Mouse (Mus musculus) stomach, postnatal 0 days (tissue): ENCODE data around the gene Ezh1. TPM values are rescaled to one million over a fixed set of nuclear protein-coding genes. Genes with fewer than 3 reads are reported as not detected.

ENCODE experiments used
- ATAC-seq: fragments of 200-750 bp; cut with Nextera tagmentation; 2 replicates; pipeline ENCODE4 v1.8.0; 2017; ENCODE audit not compliant: low FRiP score, low TSS enrichment
- DNase-seq: peaks from one replicate; pipeline ENCODE4 v3.0.0-alpha.2; 2016; ENCODE audit warnings: low spot score
- H3K27ac ChIP-seq: fragments of 300-500 bp; sonication (generic); replicated peaks from 2 replicates; pipeline ENCODE4 v1.5.1; 2014; ENCODE audit warnings: mild to moderate bottlenecking, control low read depth
- H3K27me3 ChIP-seq: fragments of 300-500 bp; sonication (generic); 2 replicates; pipeline ENCODE4 v1.6.1; 2014; ENCODE audit warnings: low read length; ENCODE audit not compliant: control insufficient read depth, insufficient read depth
- H3K36me3 ChIP-seq: fragments of 300-500 bp; sonication (generic); 2 replicates; pipeline ENCODE4 v1.6.1; 2014; ENCODE audit warnings: low read length, mixed read lengths; ENCODE audit not compliant: control insufficient read depth, insufficient read depth
- H3K4me1 ChIP-seq: fragments of 300-500 bp; sonication (generic); replicated peaks from 2 replicates; pipeline ENCODE4 v1.6.1; 2014; ENCODE audit warnings: antibody characterized with exemption; ENCODE audit not compliant: control insufficient read depth, insufficient read depth
- H3K4me2 ChIP-seq: fragments of 300-500 bp; sonication (generic); replicated peaks from 2 replicates; pipeline ENCODE4 v1.6.1; 2014; ENCODE audit warnings: low read depth, mild to moderate bottlenecking, control low read depth, moderate library complexity
- H3K4me3 ChIP-seq: fragments of 300-500 bp; sonication (generic); 2 replicates; pipeline ENCODE4 v1.5.1; 2014; ENCODE audit warnings: low read depth, low read length, control low read depth
- H3K9ac ChIP-seq: fragments of 300-500 bp; sonication (generic); 2 replicates; pipeline ENCODE4 v1.6.1; 2014; ENCODE audit warnings: mild to moderate bottlenecking, low read length, control low read depth, mixed read lengths
- H3K9me3 ChIP-seq: fragments of 300-500 bp; sonication (generic); 2 replicates; pipeline ENCODE4 v1.6.1; 2016; ENCODE audit warnings: low read length; ENCODE audit not compliant: control insufficient read depth
- CTCF ChIP-seq: IDR thresholded peaks from 2 replicates; pipeline ENCODE4 v1.5.1; 2016; ENCODE audit warnings: antibody characterized with exemption, low read depth, mild to moderate bottlenecking, moderate library complexity
- EP300 ChIP-seq: optimal IDR thresholded peaks from 2 replicates; pipeline ENCODE3; 2016; ENCODE audit warnings: antibody characterized with exemption
- WGBS: fragments of 180-500 bp; shearing (Covaris S2); extraction: QIAGEN DNeasy Blood & Tissue Kit; methylation state at CpG from one replicate; pipeline ENCODE4 v1.1.7; 2014; 5-methylcytosine and 5-hydroxymethylcytosine counted together
- polyA plus RNA-seq: library from polyadenylated mRNA; unstranded; fragments of >200 nt; fragmentation: Nextera tagmentation; extraction: Ambion mirVana; gene quantifications from 2 replicates; pipeline ENCODE4 v1.2.1, GENCODE M21; 2015

Gene Ezh1
- polyA plus RNA-seq, 1 experiment from 2014 or later: 8.1 TPM

GRCm38 (mm10) chr11:101224337-101224736 lies 1.9 kb downstream of the Ezh1 start:
- Histone ChIP-seq H3K4me1 (no peaks in the 10 kb centered on the region), H3K9ac (no peak overlapping the region), H3K27ac (no peak overlapping the region), H3K27me3 (no peaks in the 10 kb centered on the region), H3K4me3 (no peak overlapping the region), H3K4me2 (no peak overlapping the region), H3K36me3 (no peaks in the 10 kb centered on the region), H3K9me3 (no peaks in the 10 kb centered on the region)
- WGBS: 76% methylated on average over 3 of the region's 3 CpGs
- DNase-seq (no peak), ATAC-seq (no peak)
- no peak for TF ChIP-seq EP300
- no peak for TF ChIP-seq CTCF

- Histone ChIP-seq H3K4me1 (no peaks in the 10 kb centered on the region), H3K9ac (no peak overlapping the region), H3K27me3 (no peaks in the 10 kb centered on the region), H3K27ac (peak overlapping the region; percentile 2; the same call in 1 of the 2 replicates), H3K4me2 (no peak overlapping the region), H3K4me3 (no peak overlapping the region), H3K36me3 (peaks cover 3% of the 10 kb centered on the region; the same call in 1 of the 2 replicates), H3K9me3 (no peaks in the 10 kb centered on the region)
- TF ChIP-seq EP300: no peak
- TF ChIP-seq CTCF: no peak
- ATAC-seq (0 out of 2 replicates have a peak, but pooled peaks have one; percentile 14), DNase-seq (no peak)
- 63% methylated on average over 8 of the region's 8 CpGs for WGBS
These were observed 4.8 kb downstream of the Ezh1 start for GRCm38 (mm10) chr11:101221306-101221986.

- H3K9ac ChIP-seq: no peak overlapping the region
- WGBS: 24% methylated on average over 2 of the region's 2 CpGs
- peak overlapping the region; percentile 2; the same call in 1 of the 2 replicates for H3K27ac ChIP-seq
- H3K4me1 ChIP-seq: no peaks in the 10 kb centered on the region
- peaks cover 3% of the 10 kb centered on the region for H3K36me3 ChIP-seq
- H3K27me3 ChIP-seq: no peaks in the 10 kb centered on the region
- H3K4me2 ChIP-seq: no peak overlapping the region
- TF ChIP-seq CTCF: no peak
- no peak for TF ChIP-seq EP300
- no peaks in the 10 kb centered on the region for H3K9me3 ChIP-seq
- DNase-seq: no peak
- no peak overlapping the region for H3K4me3 ChIP-seq
- peak; percentile 66 for ATAC-seq
These were observed 5.4 kb downstream of the Ezh1 start for GRCm38 (mm10) chr11:101220853-101221252.

GRCm38 (mm10) chr11:101218436-101219055 lies 7.7 kb downstream of the Ezh1 start:
- no peak for ATAC-seq

GRCm38 (mm10) chr11:101216936-101217335 lies 9.3 kb downstream of the Ezh1 start:
- H3K9me3 ChIP-seq: no peaks in the 10 kb centered on the region
- no peak overlapping the region for H3K9ac ChIP-seq
- H3K27me3 ChIP-seq: no peaks in the 10 kb centered on the region
- H3K4me1 ChIP-seq: no peaks in the 10 kb centered on the region
- 91% methylated on average over 5 of the region's 5 CpGs for WGBS
- DNase-seq (no peak), ATAC-seq (no peak)
- H3K27ac ChIP-seq: no peak overlapping the region
- TF ChIP-seq CTCF: no peak
- TF ChIP-seq EP300: no peak
- H3K36me3 ChIP-seq: peaks cover 16% of the 10 kb centered on the region
- H3K4me2 ChIP-seq: no peak overlapping the region
- H3K4me3 ChIP-seq: no peak overlapping the region

More at GRCm38 (mm10) chr11:101218436-101219055, 7.7 kb downstream of the Ezh1 start:
- H3K4me3 ChIP-seq: no peak overlapping the region
- no peak for DNase-seq
- H3K4me1 ChIP-seq: no peaks in the 10 kb centered on the region
- no peak overlapping the region for H3K27ac ChIP-seq
- H3K36me3 ChIP-seq: peaks cover 14% of the 10 kb centered on the region
- H3K27me3 ChIP-seq: no peaks in the 10 kb centered on the region
- no peak overlapping the region for H3K4me2 ChIP-seq
- no peaks in the 10 kb centered on the region for H3K9me3 ChIP-seq
- 80% methylated on average over 10 of the region's 10 CpGs for WGBS
- TF ChIP-seq CTCF: no peak
- TF ChIP-seq EP300: no peak
- H3K9ac ChIP-seq: no peak overlapping the region

GRCm38 (mm10) chr11:101211970-101212369 lies 14.3 kb downstream of the Ezh1 start:
- TF ChIP-seq EP300 (no peak), CTCF (peak; percentile 90)
- Histone ChIP-seq H3K27ac (no peak overlapping the region), H3K4me2 (no peak overlapping the region), H3K36me3 (peaks cover 27% of the 10 kb centered on the region), H3K9ac (no peak overlapping the region), H3K4me3 (no peak overlapping the region), H3K4me1 (no peaks in the 10 kb centered on the region), H3K27me3 (no peaks in the 10 kb centered on the region), H3K9me3 (no peaks in the 10 kb centered on the region)
- 30% methylated on average over 3 of the region's 3 CpGs for WGBS
- peak; percentile 75 for ATAC-seq
- no peak for DNase-seq
